ENCODE assay signal across 19 mouse cellular contexts in genomic region chr10:79832026-79832785, GRCm38 (mm10). TPM values are rescaled to one million over a fixed set of nuclear protein-coding genes. Genes with fewer than 3 reads are reported as not detected.
A peak's percentile ranks its signal among the peaks of the same experiment; 100 is the strongest.
DNase-seq lines count a peak whose midpoint lies in the region; ATAC-seq lines count a peak whose summit lies in the region.
"Had no signal": no experiment of that assay in that cellular context is flagged by ENCODE, and none has a peak within 500 bp of the region (broad histone marks: within the 10 kb centered on the region; RNA-seq: fewer than 3 reads in every experiment).

No protein-coding gene starts in this region.

- H3K4me2 ChIP-seq in heart, embryonic 12.5 days, result no peak overlapping the region
- H3K4me2 ChIP-seq: heart, embryonic 13.5 days had no signal

- WGBS in heart, embryonic 12.5 days, result 65% methylated on average over 7 of the region's 7 CpGs

- no peaks in the 10 kb centered on the region for H3K27me3 ChIP-seq in heart, embryonic 12.5 days (replicated peaks)

- ATAC-seq in heart, embryonic 12.5 days (ENCODE audit: insufficient number of reproducible peaks, low FRiP score), result no peak
- ATAC-seq: liver, postnatal 0 days had no signal

- peaks cover 6% of the 10 kb centered on the region; the same call in 1 of the 2 replicates for H3K4me1 ChIP-seq in heart, embryonic 12.5 days (replicated peaks)

- H3K4me3 ChIP-seq in heart, embryonic 12.5 days, result no peak overlapping the region
- H3K4me3 ChIP-seq: heart, embryonic 13.5 days had no signal

- peaks cover 4% of the 10 kb centered on the region; the same call in 1 of the 2 replicates for H3K9me3 ChIP-seq in heart, embryonic 12.5 days (replicated peaks)

- peak overlapping the region; percentile 26; the same call in 1 of the 2 replicates for H3K9ac ChIP-seq in heart, embryonic 12.5 days
- H3K9ac ChIP-seq: heart, embryonic 13.5 days; liver, postnatal 0 days had no signal

- H3K36me3 ChIP-seq in heart, embryonic 12.5 days, result no peaks in the 10 kb centered on the region
- H3K36me3 ChIP-seq: heart, embryonic 13.5 days had no signal

- no peak overlapping the region for H3K27ac ChIP-seq in heart, embryonic 12.5 days (ENCODE audit: poor library complexity, severe bottlenecking)
- H3K27ac ChIP-seq: heart, embryonic 13.5 days had no signal

- no peak for DNase-seq in heart, adult 9 months (ENCODE audit: low spot score in 2 of 2)
- peak; percentile 69 for DNase-seq in 416B (ENCODE audit: low read depth)
- DNase-seq in T-cell, adult 2 months (ENCODE audit: low spot score), result peak; percentile 47
- DNase-seq in thymus, postnatal 0 days (ENCODE audit: low spot score), result peak; percentile 49
- DNase-seq in ovary, postnatal 14 days (ENCODE audit: low spot score), result no peak
- DNase-seq in adrenal gland, postnatal 14 days, result no peak
- DNase-seq: cerebellum, postnatal 14 days; gastrocnemius, postnatal 25 days; heart, postnatal 36 days; liver; liver, postnatal 0 days; lung, postnatal 14 days; spleen, adult 18-20 months had no signal

RNA-seq across cellular contexts. Expression of gene Misp, which starts 11.4 kb away (rescaled TPM):
- polyA plus RNA-seq in heart, embryonic 12.5 days (2016; fragmentation: Nextera tagmentation; extraction: Ambion mirVana), result 0.40 and 0.60 TPM in 2 replicates
- 7.5 and 10.5 TPM in 2 replicates for polyA plus RNA-seq in thymus, postnatal 0 days (2015; fragmentation: Nextera tagmentation; extraction: Ambion mirVana)
- total RNA-seq in adrenal gland, postnatal 14 days (2021), result 0.26 TPM in 2 replicates

RNA-seq across cellular contexts. Expression of gene Ptbp1, which starts 22.0 kb away (rescaled TPM):
- polyA plus RNA-seq in heart, embryonic 12.5 days (2016; fragmentation: Nextera tagmentation; extraction: Ambion mirVana), result 139 and 142 TPM in 2 replicates
- polyA plus RNA-seq in thymus, postnatal 0 days (2015; fragmentation: Nextera tagmentation; extraction: Ambion mirVana), result 217 and 246 TPM in 2 replicates
- total RNA-seq in adrenal gland, postnatal 14 days (2021), result 291 and 302 TPM in 2 replicates

RNA-seq across cellular contexts. Expression of gene Palm, which starts 38.8 kb away (rescaled TPM):
- polyA plus RNA-seq in heart, embryonic 12.5 days (2016; fragmentation: Nextera tagmentation; extraction: Ambion mirVana), result 72.4 and 80.8 TPM in 2 replicates
- polyA plus RNA-seq in thymus, postnatal 0 days (2015; fragmentation: Nextera tagmentation; extraction: Ambion mirVana), result 50.5 and 51.3 TPM in 2 replicates
- total RNA-seq in adrenal gland, postnatal 14 days (2021), result 77.9 and 78.3 TPM in 2 replicates

RNA-seq across cellular contexts. Expression of gene Prss57, which starts 41.4 kb away (rescaled TPM):
- 0.24 TPM in 1 of 2 replicates, not detected in the other for polyA plus RNA-seq in heart, embryonic 12.5 days (2016; fragmentation: Nextera tagmentation; extraction: Ambion mirVana)
- polyA plus RNA-seq in thymus, postnatal 0 days (2015; fragmentation: Nextera tagmentation; extraction: Ambion mirVana), result 31.6 and 32.5 TPM in 2 replicates
- not detected in 2 replicates for total RNA-seq in adrenal gland, postnatal 14 days (2021)
- total RNA-seq: adrenal gland, adult 18-20 months; gastrocnemius, postnatal 25 days; heart, postnatal 36 days had no signal
- polyA plus RNA-seq: embryonic facial prominence, embryonic 11.5 days; kidney, embryonic 14.5 days; stomach, embryonic 14.5 days had no signal

RNA-seq across cellular contexts. Expression of gene Prtn3, which starts 42.1 kb away (rescaled TPM):
- 1.8 and 2.0 TPM in 2 replicates for polyA plus RNA-seq in heart, embryonic 12.5 days (2016; fragmentation: Nextera tagmentation; extraction: Ambion mirVana)
- 1.7 TPM in 2 replicates for polyA plus RNA-seq in thymus, postnatal 0 days (2015; fragmentation: Nextera tagmentation; extraction: Ambion mirVana)
- total RNA-seq in adrenal gland, postnatal 14 days (2021), result 1.0 TPM in 1 of 2 replicates, not detected in the other
- total RNA-seq: heart, postnatal 36 days had no signal

Comparison
In these comparisons a context has a peak if more than half of its experiments do, and no peak if none do; other contexts are left out.
1. DNase-seq: peak in 416B (single experiment), T-cell, adult 2 months (single experiment) and thymus, postnatal 0 days (single experiment); none in heart, adult 9 months (0 of 2), ovary, postnatal 14 days (single experiment) and adrenal gland, postnatal 14 days (single experiment).